Mouse (Mus musculus) stomach, embryonic 14.5 days (tissue): Measurements from ENCODE around the gene Rasgef1c. TPM values are rescaled to one million over a fixed set of nuclear protein-coding genes. Genes with fewer than 3 reads are reported as not detected.

Experiments used
- ATAC-seq: fragments of 200-750 bp; cut with Nextera tagmentation; 2 replicates; pipeline ENCODE4 v1.8.0; 2017; ENCODE audit warnings: low read depth, moderate TSS enrichment; ENCODE audit not compliant: insufficient number of reproducible peaks, insufficient read depth, low FRiP score
- H3K27ac ChIP-seq: fragments of 300-500 bp; sonication (generic); 2 replicates; pipeline ENCODE4 v1.5.1; 2014; ENCODE audit warnings: mild to moderate bottlenecking, low read length, moderate library complexity, mixed read lengths
- H3K27me3 ChIP-seq: fragments of 300-500 bp; sonication (generic); 2 replicates; pipeline ENCODE4 v1.6.1; 2014; ENCODE audit warnings: low read length, control low read depth, mixed read lengths; ENCODE audit not compliant: control insufficient read depth, insufficient read depth
- H3K36me3 ChIP-seq: fragments of 300-500 bp; sonication (generic); 2 replicates; pipeline ENCODE4 v1.6.1; 2014; ENCODE audit warnings: mild to moderate bottlenecking, control low read depth, low read length, moderate library complexity, mixed read lengths; ENCODE audit not compliant: control insufficient read depth, insufficient read depth
- H3K4me1 ChIP-seq: fragments of 300-500 bp; sonication (generic); 2 replicates; pipeline ENCODE4 v1.6.1; 2014; ENCODE audit warnings: low read length, control low read depth, mixed read lengths; ENCODE audit not compliant: control insufficient read depth, insufficient read depth
- H3K4me2 ChIP-seq: fragments of 300-500 bp; sonication (generic); replicated peaks from 2 replicates; pipeline ENCODE4 v1.6.1; 2014; ENCODE audit warnings: low read depth, low read length, control low read depth
- H3K4me3 ChIP-seq: fragments of 300-500 bp; sonication (generic); 2 replicates; pipeline ENCODE4 v1.5.1; 2014; ENCODE audit warnings: low read depth, low read length, control low read depth
- H3K9ac ChIP-seq: fragments of 300-500 bp; sonication (generic); replicated peaks from 2 replicates; pipeline ENCODE4 v1.6.1; 2014; ENCODE audit warnings: low read depth, mild to moderate bottlenecking, control low read depth, low read length, moderate library complexity, mixed read lengths
- H3K9me3 ChIP-seq: fragments of 300-500 bp; sonication (generic); 2 replicates; pipeline ENCODE4 v1.6.1; 2016; ENCODE audit warnings: low read depth, low read length, control low read depth; ENCODE audit not compliant: control insufficient read depth
- WGBS: fragments of 180-500 bp; shearing (Covaris S2); extraction: QIAGEN DNeasy Blood & Tissue Kit; methylation state at CpG from one replicate; pipeline ENCODE4 v1.1.7; 2014; 5-methylcytosine and 5-hydroxymethylcytosine counted together
- polyA plus RNA-seq: library from polyadenylated mRNA; unstranded; fragments of >200 nt; fragmentation: Nextera tagmentation; extraction: Ambion mirVana; gene quantifications from 2 replicates; pipeline ENCODE4 v1.2.1, GENCODE M21; 2014

Rasgef1c gene
- polyA plus RNA-seq, 1 experiment from 2014 or later, result 0.54 TPM

GRCm38 (mm10) chr11:49876948-49877817 lies 24.5 kb upstream of the Rasgef1c start:
- 0 out of 2 replicates have a peak overlapping the region, but pooled peaks have one; percentile 15 for H3K27ac ChIP-seq
- ATAC-seq, result peak; percentile 42; the same call in 1 of the 2 replicates

DNA sequence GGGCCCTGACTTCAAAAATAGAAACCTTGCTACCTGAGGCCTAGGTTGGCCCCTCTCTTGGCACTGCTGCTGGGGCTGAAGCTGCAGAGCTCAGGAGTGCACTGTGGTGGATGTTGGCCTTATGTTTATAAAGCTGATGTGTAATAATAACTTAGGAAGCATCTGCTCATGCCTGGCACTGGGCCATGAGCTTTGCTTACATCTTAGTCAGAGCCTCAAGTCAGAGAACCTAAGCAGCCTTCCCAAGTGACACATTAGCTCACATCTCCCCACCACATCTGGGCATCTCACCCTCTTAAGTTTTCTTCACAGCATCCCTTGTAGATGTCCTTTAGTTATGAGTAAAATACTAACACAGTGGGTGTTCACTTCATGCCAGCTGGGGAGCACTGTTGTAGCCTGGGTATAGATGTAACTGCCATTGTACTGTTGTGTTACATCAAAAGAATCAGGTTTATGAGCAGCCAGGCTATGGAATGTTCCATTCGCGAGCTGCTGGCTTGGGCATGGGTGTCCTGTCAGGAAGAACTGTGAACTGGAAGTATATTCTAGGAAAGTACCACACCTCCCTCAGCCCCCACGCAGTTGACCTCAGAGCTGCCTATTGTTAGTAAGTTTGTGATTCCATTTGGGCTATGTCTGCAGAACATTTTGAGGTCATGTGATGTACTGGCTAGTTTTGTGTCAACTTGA lies 21.5 kb upstream of the Rasgef1c start:
- no peak overlapping the region for H3K4me2 ChIP-seq
- 88% methylated on average over 3 of the region's 3 CpGs for WGBS
- H3K9me3 ChIP-seq, result no peaks in the 10 kb centered on the region
- no peak overlapping the region for H3K27ac ChIP-seq
- no peak overlapping the region for H3K9ac ChIP-seq
- no peak overlapping the region for H3K4me3 ChIP-seq
- H3K4me1 ChIP-seq, result peaks cover 3% of the 10 kb centered on the region; the same call in 1 of the 2 replicates
- H3K27me3 ChIP-seq, result no peaks in the 10 kb centered on the region
- H3K36me3 ChIP-seq, result peaks cover 13% of the 10 kb centered on the region; the same call in 1 of the 2 replicates
- 0 out of 2 replicates have a peak, but pooled peaks have one; percentile 23 for ATAC-seq

More at GRCm38 (mm10) chr11:49876948-49877817, 24.5 kb upstream of the Rasgef1c start:
- H3K4me2 ChIP-seq, result no peak overlapping the region
- no peak overlapping the region for H3K4me3 ChIP-seq
- no peak overlapping the region for H3K9ac ChIP-seq
- peaks cover 15% of the 10 kb centered on the region for H3K36me3 ChIP-seq
- no peaks in the 10 kb centered on the region for H3K9me3 ChIP-seq
- H3K4me1 ChIP-seq, result peaks cover 3% of the 10 kb centered on the region; the same call in 1 of the 2 replicates
- no peaks in the 10 kb centered on the region for H3K27me3 ChIP-seq
- 76% methylated on average over 8 of the region's 8 CpGs for WGBS

DNA sequence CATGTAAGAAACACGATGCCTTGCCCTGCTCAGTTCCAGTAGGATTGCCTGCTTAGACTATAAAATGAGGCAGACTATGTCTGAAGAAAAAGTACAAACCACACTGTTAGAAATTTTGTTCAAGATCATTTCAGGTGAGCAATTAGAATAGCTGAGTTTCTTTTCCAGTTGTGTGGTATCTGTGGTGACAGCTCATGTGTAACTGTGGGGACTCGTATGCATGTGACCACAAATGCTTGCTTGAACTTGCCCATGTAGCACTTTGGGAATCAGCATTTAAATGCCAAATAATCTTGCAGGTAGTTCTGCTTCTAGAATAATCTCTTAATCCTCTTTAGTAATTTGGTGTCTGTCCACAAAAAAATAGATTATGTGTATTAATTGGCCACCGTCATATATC lies 18.2 kb upstream of the Rasgef1c start:
- no peak overlapping the region for H3K4me3 ChIP-seq
- 90% methylated on average over 3 of the region's 3 CpGs for WGBS
- H3K27ac ChIP-seq, result no peak overlapping the region
- H3K4me1 ChIP-seq, result no peaks in the 10 kb centered on the region
- H3K4me2 ChIP-seq, result no peak overlapping the region
- ATAC-seq, result no peak
- no peaks in the 10 kb centered on the region for H3K9me3 ChIP-seq
- no peak overlapping the region for H3K9ac ChIP-seq
- peaks cover 13% of the 10 kb centered on the region; the same call in 1 of the 2 replicates for H3K36me3 ChIP-seq
- no peaks in the 10 kb centered on the region for H3K27me3 ChIP-seq

DNA sequence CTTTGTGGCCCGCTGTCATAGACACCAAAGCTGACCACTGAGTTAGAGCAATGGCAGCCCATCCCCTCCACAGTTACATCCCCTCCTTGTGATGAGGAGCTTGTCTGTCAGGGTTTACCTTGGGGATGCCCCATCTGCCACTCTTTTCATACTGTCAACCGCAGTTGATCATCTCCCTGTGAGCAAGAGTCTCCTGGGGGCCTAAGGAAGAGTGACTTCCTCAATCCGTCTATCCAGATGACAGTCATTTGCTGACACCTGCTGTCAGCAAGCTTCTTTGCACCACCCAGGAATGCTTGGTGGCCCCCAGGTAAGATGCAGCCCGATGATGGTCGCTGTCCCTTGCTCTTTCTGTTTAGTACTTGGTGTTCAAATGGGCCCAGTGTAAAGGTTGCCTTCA lies 13.2 kb upstream of the Rasgef1c start:
- ATAC-seq, result no peak
- 85% methylated on average over 5 of the region's 5 CpGs for WGBS
- no peaks in the 10 kb centered on the region; the same call in 1 of the 2 replicates for H3K36me3 ChIP-seq
- H3K4me3 ChIP-seq, result no peak overlapping the region
- no peaks in the 10 kb centered on the region for H3K4me1 ChIP-seq
- no peak overlapping the region for H3K9ac ChIP-seq
- no peaks in the 10 kb centered on the region for H3K27me3 ChIP-seq
- H3K27ac ChIP-seq, result no peak overlapping the region
- H3K4me2 ChIP-seq, result no peak overlapping the region
- no peaks in the 10 kb centered on the region for H3K9me3 ChIP-seq

GRCm38 (mm10) chr11:49891993-49892392 lies 9.6 kb upstream of the Rasgef1c start:
- WGBS, result 90% methylated on average over 5 of the region's 5 CpGs

DNA sequence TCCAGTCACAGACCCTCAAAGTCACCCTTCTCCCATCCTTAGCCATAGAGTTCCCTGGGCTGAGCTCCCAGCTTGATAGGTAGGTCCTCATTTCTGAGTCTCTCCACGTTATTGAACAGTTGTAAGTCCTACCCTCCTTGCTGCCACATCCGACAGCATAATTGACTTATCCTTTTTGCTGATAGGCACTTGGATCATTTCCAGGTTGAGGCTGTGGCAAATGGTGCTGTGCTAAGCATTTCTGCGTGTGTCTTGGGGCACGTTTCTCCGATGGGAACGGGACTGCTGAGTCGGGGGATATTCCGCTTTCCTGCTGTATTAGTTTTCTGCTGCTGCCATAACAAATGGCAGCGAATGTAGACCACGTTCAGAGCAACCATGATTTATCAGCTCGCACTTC lies 7.8 kb upstream of the Rasgef1c start:
- Histone ChIP-seq H3K27me3 (no peaks in the 10 kb centered on the region), H3K9me3 (peaks cover 4% of the 10 kb centered on the region; the same call in 1 of the 2 replicates), H3K27ac (no peak overlapping the region), H3K36me3 (no peaks in the 10 kb centered on the region), H3K4me1 (no peaks in the 10 kb centered on the region), H3K4me3 (no peak overlapping the region), H3K4me2 (no peak overlapping the region), H3K9ac (no peak overlapping the region)
- ATAC-seq, result no peak
- WGBS, result 69% methylated on average over 11 of the region's 11 CpGs

More at GRCm38 (mm10) chr11:49891993-49892392, 9.6 kb upstream of the Rasgef1c start:
- H3K4me2 ChIP-seq, result no peak overlapping the region
- H3K36me3 ChIP-seq, result no peaks in the 10 kb centered on the region
- no peaks in the 10 kb centered on the region for H3K4me1 ChIP-seq
- no peak for ATAC-seq
- H3K4me3 ChIP-seq, result no peak overlapping the region
- H3K27ac ChIP-seq, result no peak overlapping the region
- no peaks in the 10 kb centered on the region for H3K9me3 ChIP-seq
- no peaks in the 10 kb centered on the region for H3K27me3 ChIP-seq
- no peak overlapping the region for H3K9ac ChIP-seq

DNA sequence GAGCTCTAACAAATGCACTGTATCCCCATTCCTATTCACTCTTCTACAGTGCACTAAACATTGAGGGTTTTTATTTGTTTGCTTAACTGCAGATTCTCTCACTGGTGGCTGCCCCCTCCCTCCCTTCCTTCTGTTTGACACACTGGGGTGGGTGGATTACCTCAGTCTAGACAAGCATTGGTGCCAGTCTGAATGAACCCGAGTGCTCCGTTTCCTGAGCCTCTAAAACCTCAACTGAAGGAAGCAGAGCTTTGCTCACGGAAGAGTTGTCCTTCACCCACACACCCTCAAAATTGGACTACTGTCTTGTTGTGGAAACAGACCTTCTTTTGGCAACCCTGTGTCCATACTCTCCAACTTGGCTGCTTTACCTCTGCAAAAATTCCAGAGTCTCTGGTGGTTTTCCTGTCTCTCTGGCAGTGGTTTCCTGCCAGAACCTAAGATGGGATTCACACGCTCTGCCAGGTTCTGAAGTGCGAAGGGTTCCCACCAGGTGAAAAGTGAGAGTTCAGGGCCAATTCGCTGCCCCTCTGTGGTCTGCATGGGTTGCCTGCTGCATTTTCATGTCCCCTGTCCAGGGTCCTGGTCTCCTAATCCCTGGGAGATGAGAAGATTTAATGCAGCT lies 5.6 kb upstream of the Rasgef1c start:
- H3K9ac ChIP-seq, result no peak overlapping the region
- H3K4me3 ChIP-seq, result no peak overlapping the region
- no peak overlapping the region for H3K27ac ChIP-seq
- H3K9me3 ChIP-seq, result peaks cover 4% of the 10 kb centered on the region; the same call in 1 of the 2 replicates
- no peak overlapping the region for H3K4me2 ChIP-seq
- H3K36me3 ChIP-seq, result no peaks in the 10 kb centered on the region
- ATAC-seq, result no peak
- H3K4me1 ChIP-seq, result no peaks in the 10 kb centered on the region
- WGBS, result 40% methylated on average over 6 of the region's 6 CpGs
- H3K27me3 ChIP-seq, result 0 out of 2 replicates have a peak, but pooled peaks cover 6% of the 10 kb centered on the region

DNA sequence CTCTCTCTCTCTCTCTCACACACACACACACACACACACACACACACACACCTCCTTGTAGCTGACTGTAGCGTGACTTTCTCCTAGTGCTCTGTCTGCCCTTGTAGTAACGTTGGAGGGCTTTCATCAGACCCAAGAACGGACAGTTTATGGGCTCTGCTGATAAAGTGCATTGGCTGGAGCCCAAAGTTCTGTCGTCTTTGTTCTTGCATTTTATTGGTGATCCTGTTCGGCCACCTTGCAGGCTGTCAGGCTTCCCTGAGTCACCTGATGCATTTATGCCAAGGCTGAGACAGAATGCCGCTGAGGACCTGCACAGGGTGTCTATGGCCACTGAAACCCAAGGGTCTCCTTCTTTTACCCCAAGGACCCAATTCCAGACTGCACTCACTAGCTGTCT lies 1.6 kb upstream of the Rasgef1c start:
- peaks cover 4% of the 10 kb centered on the region; the same call in 1 of the 2 replicates for H3K9me3 ChIP-seq
- H3K4me2 ChIP-seq, result no peak overlapping the region
- H3K27me3 ChIP-seq, result peaks cover 19% of the 10 kb centered on the region
- H3K36me3 ChIP-seq, result no peaks in the 10 kb centered on the region
- WGBS, result 56% methylated on average over 6 of the region's 6 CpGs
- H3K27ac ChIP-seq, result no peak overlapping the region
- H3K4me3 ChIP-seq, result no peak overlapping the region
- H3K9ac ChIP-seq, result no peak overlapping the region
- ATAC-seq, result no peak
- H3K4me1 ChIP-seq, result 0 out of 2 replicates have a peak, but pooled peaks cover 2% of the 10 kb centered on the region
